Mouse (Mus musculus) adrenal gland, adult (tissue): Measurements from ENCODE around the gene Capza1.
A peak's percentile ranks its signal among the peaks of the same experiment; 100 is the strongest.
"Not testable (repeated sequence)": the region's sequence is repeated elsewhere in the genome, so short reads cannot be mapped to it uniquely, and the experiment has no call there.

Source experiments
- DNase-seq, 2 experiments: peaks; one replicate each; pipeline ENCODE4 v3.0.0; 2022 to 2023; ENCODE audit warnings: low spot score in 1 of 2; ENCODE audit not compliant: inconsistent age in 2 of 2

The Capza1 gene

GRCm38 (mm10) chr3:104817991-104818748, 46.1 kb downstream of the Capza1 start, which contains the start of gene Mov10:
TSS of gene Mov10 (minus strand) at chr3:104818563.
- peak; percentile 74 to 91 for DNase-seq

- DNase-seq: peak; percentile 71 to 90
Measured at GRCm38 (mm10) chr3:104817481-104817990, 46.8 kb downstream of the Capza1 start.

- DNase-seq: no peak
Measured at GRCm38 (mm10) chr3:104816130-104816529, 48.2 kb downstream of the Capza1 start.

GRCm38 (mm10) chr3:104815346-104815745, 49.0 kb downstream of the Capza1 start:
- DNase-seq: no peak

GRCm38 (mm10) chr3:104814746-104815145, 49.6 kb downstream of the Capza1 start:
- DNase-seq: no peak

- not testable (repeated sequence) for DNase-seq
Measured at GRCm38 (mm10) chr3:104813227-104813626, 51.1 kb downstream of the Capza1 start.

GRCm38 (mm10) chr3:104812254-104812653, 52.1 kb downstream of the Capza1 start:
- DNase-seq: no peak

- DNase-seq: no peak
Measured at GRCm38 (mm10) chr3:104811752-104812151, 52.6 kb downstream of the Capza1 start.

GRCm38 (mm10) chr3:104805539-104805938, 58.8 kb downstream of the Capza1 start:
- DNase-seq: no peak

GRCm38 (mm10) chr3:104804312-104804711, 60.0 kb downstream of the Capza1 start:
- DNase-seq: no peak

GRCm38 (mm10) chr3:104801481-104801880, 62.8 kb downstream of the Capza1 start:
- peak in 1 of 2 experiments; percentile 0 for DNase-seq

GRCm38 (mm10) chr3:104800681-104801080, 63.6 kb downstream of the Capza1 start:
- no peak for DNase-seq

GRCm38 (mm10) chr3:104796430-104797082, 67.7 kb downstream of the Capza1 start:
- peak in 1 of 2 experiments; percentile 42 for DNase-seq

GRCm38 (mm10) chr3:104795661-104796340, 68.5 kb downstream of the Capza1 start:
- DNase-seq: peak; percentile 33 to 83

- peak in 1 of 2 experiments; percentile 64 for DNase-seq
Measured at GRCm38 (mm10) chr3:104794953-104795470, 69.3 kb downstream of the Capza1 start.

GRCm38 (mm10) chr3:104793871-104794828, 70.2 kb downstream of the Capza1 start:
- DNase-seq: peak; percentile 91 to 95

- DNase-seq: no peak
Measured at GRCm38 (mm10) chr3:104792360-104793270, 71.7 kb downstream of the Capza1 start.

- DNase-seq: no peak
Measured at GRCm38 (mm10) chr3:104791671-104792070, 72.6 kb downstream of the Capza1 start.

- DNase-seq: no peak
Measured at GRCm38 (mm10) chr3:104791017-104791416, 73.3 kb downstream of the Capza1 start.
